Mouse (Mus musculus) embryonic facial prominence, embryonic 10.5 days (tissue): Measurements from ENCODE around the gene A630023A22Rik. TPM values are rescaled to one million over a fixed set of nuclear protein-coding genes. Genes with fewer than 3 reads are reported as not detected.

ENCODE experiments used
- DNase-seq: peaks from one replicate; pipeline ENCODE4 v3.0.0-alpha.2; 2017; ENCODE audit warnings: low spot score
- H3K27ac ChIP-seq: fragments of 300-500 bp; sonication (generic); replicated peaks from 2 replicates; pipeline ENCODE4 v1.5.1; 2016; ENCODE audit warnings: mild to moderate bottlenecking
- H3K27me3 ChIP-seq: fragments of 300-500 bp; sonication (generic); replicated peaks from 2 replicates; pipeline ENCODE4 v1.6.1; 2016; ENCODE audit warnings: low read depth, mild to moderate bottlenecking; ENCODE audit not compliant: poor library complexity, severe bottlenecking
- H3K36me3 ChIP-seq: fragments of 300-500 bp; sonication (generic); replicated peaks from 2 replicates; pipeline ENCODE4 v1.6.1; 2016; ENCODE audit warnings: mild to moderate bottlenecking, moderate library complexity
- H3K4me1 ChIP-seq: fragments of 300-500 bp; sonication (generic); 2 replicates; pipeline ENCODE4 v1.6.1; 2016
- H3K4me3 ChIP-seq: fragments of 300-500 bp; sonication (generic); 2 replicates; pipeline ENCODE4 v1.5.1; 2016; ENCODE audit warnings: mild to moderate bottlenecking, moderate library complexity
- H3K9me3 ChIP-seq: fragments of 300-500 bp; sonication (generic); 2 replicates; pipeline ENCODE4 v1.6.1; 2016; ENCODE audit warnings: mild to moderate bottlenecking
- WGBS: fragments of 180-500 bp; shearing (Covaris S2); methylation state at CpG from one replicate; pipeline ENCODE4 v1.1.7; 2016; 5-methylcytosine and 5-hydroxymethylcytosine counted together
- polyA plus RNA-seq: library from polyadenylated mRNA; unstranded; fragments of >200 nt; fragmentation: Nextera tagmentation; extraction: Ambion mirVana; gene quantifications from 2 replicates; pipeline ENCODE4 v1.2.1, GENCODE M21; 2016

Gene A630023A22Rik
- polyA plus RNA-seq, 1 experiment from 2014 or later, result not detected

GRCm38 (mm10) chr14:34002358-34002757 lies 100.2 kb downstream of the A630023A22Rik start:
- 0 out of 2 replicates have a peak, but pooled peaks cover 3% of the 10 kb centered on the region for H3K4me1 ChIP-seq
- no peak for DNase-seq
- no peaks in the 10 kb centered on the region for H3K27me3 ChIP-seq
- H3K27ac ChIP-seq, result no peak overlapping the region
- H3K36me3 ChIP-seq, result no peaks in the 10 kb centered on the region
- no peak overlapping the region for H3K4me3 ChIP-seq
- WGBS, result 92% methylated on average over 5 of the region's 5 CpGs
- no peaks in the 10 kb centered on the region for H3K9me3 ChIP-seq

- DNase-seq, result no peak
- Histone ChIP-seq H3K4me1 (0 out of 2 replicates have a peak, but pooled peaks cover 9% of the 10 kb centered on the region), H3K27me3 (no peaks in the 10 kb centered on the region), H3K4me3 (no peak overlapping the region), H3K9me3 (no peaks in the 10 kb centered on the region), H3K27ac (no peak overlapping the region), H3K36me3 (no peaks in the 10 kb centered on the region)
These were observed 101.1 kb downstream of the A630023A22Rik start for GRCm38 (mm10) chr14:34001445-34001844.

Other genes with a start within 250 kb of the A630023A22Rik start
- gene Gdf10, start 179.2 kb downstream of the A630023A22Rik start, polyA plus RNA-seq, result 0.83 and 0.92 TPM in 2 replicates
- not detected in 2 replicates for gene Gdf2, start 161.7 kb downstream of the A630023A22Rik start, polyA plus RNA-seq
- 0.05 TPM in 1 of 2 replicates, not detected in the other for gene Rbp3, start 148.8 kb downstream of the A630023A22Rik start, polyA plus RNA-seq
- 0.20 and 0.40 TPM in 2 replicates for gene Zfp488, start 124.0 kb downstream of the A630023A22Rik start, polyA plus RNA-seq
- not detected in 2 replicates for gene Gm30083, start 87.6 kb downstream of the A630023A22Rik start, polyA plus RNA-seq
- gene Gm5460, start 86.0 kb downstream of the A630023A22Rik start, polyA plus RNA-seq, result not detected in 2 replicates
- not detected in 2 replicates for gene Antxrl, start 50.0 kb downstream of the A630023A22Rik start, polyA plus RNA-seq
- gene Anxa8, start 16.8 kb downstream of the A630023A22Rik start, polyA plus RNA-seq, result 2.5 and 3.6 TPM in 2 replicates
- gene Npy4r, start 49.7 kb upstream of the A630023A22Rik start, polyA plus RNA-seq, result not detected in 2 replicates
- 0.18 and 1.0 TPM in 2 replicates for gene Gprin2, start 98.9 kb upstream of the A630023A22Rik start, polyA plus RNA-seq
- gene Syt15, start 116.8 kb upstream of the A630023A22Rik start, polyA plus RNA-seq, result 0.04 and 0.08 TPM in 2 replicates
- gene Shld2, start 207.7 kb upstream of the A630023A22Rik start, polyA plus RNA-seq, result 7.5 and 8.3 TPM in 2 replicates
- 70.0 and 76.1 TPM in 2 replicates for gene Glud1, start 208.0 kb upstream of the A630023A22Rik start, polyA plus RNA-seq